In genomic region chr11:98738428-98738911, GRCm38 (mm10) we compare ENCODE assay signal across 12 mouse cellular contexts. TPM values are rescaled to one million over a fixed set of nuclear protein-coding genes. Genes with fewer than 3 reads are reported as not detected.
DNase-seq lines count a peak whose midpoint lies in the region; ATAC-seq and TF ChIP-seq lines count a peak whose summit lies in the region.
"Had no signal": no experiment of that assay in that cellular context is flagged by ENCODE, and none has a peak within 500 bp of the region (broad histone marks: within the 10 kb centered on the region; RNA-seq: fewer than 3 reads in every experiment).

No protein-coding gene starts in this region.

- no peaks in the 10 kb centered on the region for H3K9me3 ChIP-seq in heart, embryonic 10.5 days
- H3K9me3 ChIP-seq in heart, embryonic 11.5 days (replicated peaks; ENCODE audit: control insufficient read depth, low read length): no peaks in the 10 kb centered on the region
- H3K9me3 ChIP-seq in forebrain, embryonic 13.5 days (replicated peaks): peaks cover 5% of the 10 kb centered on the region; the same call in 1 of the 2 replicates
- no peaks in the 10 kb centered on the region for H3K9me3 ChIP-seq in neural tube, embryonic 15.5 days (replicated peaks)

- DNase-seq in heart, embryonic 10.5 days (ENCODE audit: low spot score): no peak
- peak; percentile 61 to 79 for DNase-seq in left cerebral cortex, postnatal 10 days (ENCODE audit: extremely low spot score in 1 of 2, low spot score in 2 of 2)
- DNase-seq in thymus, adult 2 months: no peak
- no peak for DNase-seq in adipocyte (ENCODE audit: low spot score)
- DNase-seq: thymus, postnatal 14 days had no signal

- H3K27me3 ChIP-seq in heart, embryonic 10.5 days (ENCODE audit: insufficient read depth, poor library complexity, severe bottlenecking): no peaks in the 10 kb centered on the region
- H3K27me3 ChIP-seq in heart, embryonic 11.5 days (ENCODE audit: control insufficient read depth, insufficient read depth, low read length): no peaks in the 10 kb centered on the region
- H3K27me3 ChIP-seq in forebrain, embryonic 13.5 days: no peaks in the 10 kb centered on the region
- H3K27me3 ChIP-seq in neural tube, embryonic 15.5 days (replicated peaks): no peaks in the 10 kb centered on the region
- H3K27me3 ChIP-seq in thymus, adult 2 months (ENCODE audit: control insufficient read depth, insufficient read depth, low read length): no peaks in the 10 kb centered on the region

- H3K27ac ChIP-seq in heart, embryonic 10.5 days: peak overlapping the region; percentile 67
- H3K27ac ChIP-seq in heart, embryonic 11.5 days (ENCODE audit: low read depth, low read length): no peak overlapping the region
- peak overlapping the region; percentile 82 for H3K27ac ChIP-seq in forebrain, embryonic 13.5 days
- H3K27ac ChIP-seq in neural tube, embryonic 15.5 days (replicated peaks): peak overlapping the region; percentile 99
- no peak overlapping the region for H3K27ac ChIP-seq in thymus, adult 2 months (ENCODE audit: control insufficient read depth, insufficient read depth, low read length)

- TF ChIP-seq CTCF in thymus, adult 2 months (IDR thresholded peaks at IDR 0.05; ENCODE audit: borderline replicate concordance, control insufficient read depth, extremely low read depth, insufficient read depth, low read length, poor library complexity): no peak

- no peak overlapping the region for H3K4me2 ChIP-seq in heart, embryonic 11.5 days
- H3K4me2 ChIP-seq in forebrain, embryonic 13.5 days: peak overlapping the region; percentile 17
- H3K4me2 ChIP-seq in neural tube, embryonic 15.5 days: 0 out of 2 replicates have a peak overlapping the region, but pooled peaks have one; percentile 11

- no peaks in the 10 kb centered on the region for H3K36me3 ChIP-seq in heart, embryonic 10.5 days
- no peaks in the 10 kb centered on the region for H3K36me3 ChIP-seq in heart, embryonic 11.5 days (ENCODE audit: control insufficient read depth, insufficient read depth, low read length)
- H3K36me3 ChIP-seq in forebrain, embryonic 13.5 days (ENCODE audit: poor library complexity, severe bottlenecking): no peaks in the 10 kb centered on the region
- H3K36me3 ChIP-seq in neural tube, embryonic 15.5 days: no peaks in the 10 kb centered on the region
- H3K36me3 ChIP-seq in thymus, adult 2 months (ENCODE audit: control insufficient read depth, insufficient read depth, low read length): no peaks in the 10 kb centered on the region

- intact Hi-C loops in left cerebral cortex, postnatal 10 days (cut with DNase I): no loop called here

- H3K9ac ChIP-seq in heart, embryonic 11.5 days (ENCODE audit: low read depth, low read length): no peak overlapping the region
- peak overlapping the region; percentile 17; the same call in 1 of the 2 replicates for H3K9ac ChIP-seq in forebrain, embryonic 13.5 days
- H3K9ac ChIP-seq in neural tube, embryonic 15.5 days (replicated peaks): no peak overlapping the region

- ATAC-seq in heart, embryonic 11.5 days (replicated peaks; ENCODE audit: insufficient number of reproducible peaks, low FRiP score, low TSS enrichment): no peak
- ATAC-seq in forebrain, embryonic 13.5 days: peak; percentile 31; the same call in 1 of the 2 replicates
- ATAC-seq in neural tube, embryonic 15.5 days (ENCODE audit: low FRiP score): no peak
- no peak for ATAC-seq in monocyte, adult 5-6 weeks (replicated peaks; ENCODE audit: insufficient number of reproducible peaks, low FRiP score, low TSS enrichment, poor library complexity, severe bottlenecking)

- TF ChIP-seq POLR2A in thymus, adult 2 months (IDR thresholded peaks at IDR 0.05; ENCODE audit: control insufficient read depth, extremely low read depth, insufficient read depth, low read length, poor library complexity): no peak

- 42% methylated on average over 4 of the region's 4 CpGs for WGBS in heart, embryonic 10.5 days
- 38% methylated on average over 4 of the region's 4 CpGs for WGBS in heart, embryonic 11.5 days (ENCODE audit: insufficient replicate concordance)
- WGBS in forebrain, embryonic 13.5 days: 26% methylated on average over 4 of the region's 4 CpGs
- 23% methylated on average over 4 of the region's 4 CpGs for whole genome bisulfite sequencing in neural tube, embryonic 15.5 days
- 89% methylated on average over 4 of the region's 4 CpGs for WGBS in thymus, adult 2 months

- peaks cover 53% of the 10 kb centered on the region for H3K4me1 ChIP-seq in heart, embryonic 10.5 days
- H3K4me1 ChIP-seq in heart, embryonic 11.5 days (ENCODE audit: control insufficient read depth, insufficient read depth, low read length): peaks cover 25% of the 10 kb centered on the region
- peaks cover 47% of the 10 kb centered on the region for H3K4me1 ChIP-seq in forebrain, embryonic 13.5 days
- H3K4me1 ChIP-seq in neural tube, embryonic 15.5 days: peaks cover 40% of the 10 kb centered on the region
- H3K4me1 ChIP-seq in thymus, adult 2 months (replicated peaks; ENCODE audit: control insufficient read depth, insufficient read depth, low read length): peaks cover 22% of the 10 kb centered on the region

- H3K4me3 ChIP-seq in heart, embryonic 10.5 days: no peak overlapping the region
- no peak overlapping the region for H3K4me3 ChIP-seq in heart, embryonic 11.5 days (ENCODE audit: low read depth, low read length)
- H3K4me3 ChIP-seq in forebrain, embryonic 13.5 days: no peak overlapping the region
- no peak overlapping the region for H3K4me3 ChIP-seq in neural tube, embryonic 15.5 days (replicated peaks)
- no peak overlapping the region for H3K4me3 ChIP-seq in thymus, adult 2 months (ENCODE audit: control insufficient read depth, insufficient read depth, low read length)
- H3K4me3 ChIP-seq: myocyte had no signal

RNA-seq across cellular contexts. Expression of gene Thra, which starts 2.0 kb away (rescaled TPM):
- 19.2 and 23.2 TPM in 2 replicates for polyA plus RNA-seq in heart, embryonic 10.5 days (2016; fragmentation: Nextera tagmentation; extraction: Ambion mirVana)
- polyA plus RNA-seq in heart, embryonic 11.5 days (2014; fragmentation: Nextera tagmentation; extraction: Ambion mirVana): 32.2 and 35.7 TPM in 2 replicates
- 93.5 and 95.2 TPM in 2 replicates for polyA plus RNA-seq in forebrain, embryonic 13.5 days (2015; fragmentation: Nextera tagmentation; extraction: Ambion mirVana)
- 1,000 to 10,000 TPM; 1,115 to 1,123 TPM for total RNA-seq in left cerebral cortex, postnatal 10 days (2021)
- 104 and 125 TPM in 2 replicates for polyA plus RNA-seq in neural tube, embryonic 15.5 days (2015; fragmentation: Nextera tagmentation; extraction: Ambion mirVana)
- 36.8 and 41.5 TPM in 2 replicates for polyA plus RNA-seq in thymus, adult 2 months (2012; rRNA removed)
- 3.4 to 5.4 TPM (median 4.3 TPM) in 3 replicates for total RNA-seq in monocyte, adult 5-6 weeks (2017)

RNA-seq across cellular contexts. Expression of gene Med24, which starts 9.2 kb away (rescaled TPM):
- polyA plus RNA-seq in heart, embryonic 10.5 days (2016; fragmentation: Nextera tagmentation; extraction: Ambion mirVana): 54.6 and 56.5 TPM in 2 replicates
- 31.6 and 42.1 TPM in 2 replicates for polyA plus RNA-seq in heart, embryonic 11.5 days (2014; fragmentation: Nextera tagmentation; extraction: Ambion mirVana)
- polyA plus RNA-seq in forebrain, embryonic 13.5 days (2015; fragmentation: Nextera tagmentation; extraction: Ambion mirVana): 79.0 and 86.0 TPM in 2 replicates
- 100 to 1,000 TPM in 1 of 2 experiments, 10 to 100 TPM in 1; 91.7 to 102 TPM for total RNA-seq in left cerebral cortex, postnatal 10 days (2021)
- polyA plus RNA-seq in neural tube, embryonic 15.5 days (2015; fragmentation: Nextera tagmentation; extraction: Ambion mirVana): 59.6 and 60.9 TPM in 2 replicates
- 179 and 196 TPM in 2 replicates for polyA plus RNA-seq in thymus, adult 2 months (2012; rRNA removed)
- total RNA-seq in monocyte, adult 5-6 weeks (2017): 10.9 to 25.7 TPM (median 22.4 TPM) in 3 replicates

RNA-seq across cellular contexts. Expression of gene Nr1d1, which starts 36.7 kb away (rescaled TPM):
- polyA plus RNA-seq in heart, embryonic 10.5 days (2016; fragmentation: Nextera tagmentation; extraction: Ambion mirVana): 3.6 and 5.9 TPM in 2 replicates
- polyA plus RNA-seq in heart, embryonic 11.5 days (2014; fragmentation: Nextera tagmentation; extraction: Ambion mirVana): 5.6 and 6.4 TPM in 2 replicates
- 2.1 and 2.3 TPM in 2 replicates for polyA plus RNA-seq in forebrain, embryonic 13.5 days (2015; fragmentation: Nextera tagmentation; extraction: Ambion mirVana)
- 10 to 100 TPM; 63.3 to 70.5 TPM for total RNA-seq in left cerebral cortex, postnatal 10 days (2021)
- 3.8 and 4.0 TPM in 2 replicates for polyA plus RNA-seq in neural tube, embryonic 15.5 days (2015; fragmentation: Nextera tagmentation; extraction: Ambion mirVana)
- polyA plus RNA-seq in thymus, adult 2 months (2012; rRNA removed): 34.4 and 37.7 TPM in 2 replicates
- 0.68 to 4.7 TPM (median 1.9 TPM) in 3 replicates for total RNA-seq in monocyte, adult 5-6 weeks (2017)

RNA-seq across cellular contexts. Expression of gene Csf3, which starts 37.4 kb away (rescaled TPM):
- not detected in 2 replicates for polyA plus RNA-seq in heart, embryonic 10.5 days (2016; fragmentation: Nextera tagmentation; extraction: Ambion mirVana)
- polyA plus RNA-seq in heart, embryonic 11.5 days (2014; fragmentation: Nextera tagmentation; extraction: Ambion mirVana): not detected in 2 replicates
- 0.12 TPM in 1 of 2 replicates, not detected in the other for polyA plus RNA-seq in forebrain, embryonic 13.5 days (2015; fragmentation: Nextera tagmentation; extraction: Ambion mirVana)
- not detected for total RNA-seq in left cerebral cortex, postnatal 10 days (2021)
- not detected in 2 replicates for polyA plus RNA-seq in neural tube, embryonic 15.5 days (2015; fragmentation: Nextera tagmentation; extraction: Ambion mirVana)
- polyA plus RNA-seq in thymus, adult 2 months (2012; rRNA removed): 0.14 and 0.22 TPM in 2 replicates
- total RNA-seq in monocyte, adult 5-6 weeks (2017): not detected in 3 replicates
- total RNA-seq: layer of hippocampus, postnatal 14 days had no signal
- polyA plus RNA-seq: heart, embryonic 16.5 days; myocyte had no signal

RNA-seq across cellular contexts. Expression of gene Psmd3, which starts 56.1 kb away (rescaled TPM):
- polyA plus RNA-seq in heart, embryonic 10.5 days (2016; fragmentation: Nextera tagmentation; extraction: Ambion mirVana): 232 and 255 TPM in 2 replicates
- 122 and 131 TPM in 2 replicates for polyA plus RNA-seq in heart, embryonic 11.5 days (2014; fragmentation: Nextera tagmentation; extraction: Ambion mirVana)
- polyA plus RNA-seq in forebrain, embryonic 13.5 days (2015; fragmentation: Nextera tagmentation; extraction: Ambion mirVana): 187 and 198 TPM in 2 replicates
- total RNA-seq in left cerebral cortex, postnatal 10 days (2021): 100 to 1,000 TPM; 136 to 138 TPM
- 185 and 191 TPM in 2 replicates for polyA plus RNA-seq in neural tube, embryonic 15.5 days (2015; fragmentation: Nextera tagmentation; extraction: Ambion mirVana)
- 293 and 303 TPM in 2 replicates for polyA plus RNA-seq in thymus, adult 2 months (2012; rRNA removed)
- 37.4 to 50.9 TPM (median 37.8 TPM) in 3 replicates for total RNA-seq in monocyte, adult 5-6 weeks (2017)

Comparison
In these comparisons a context has a peak if more than half of its experiments do, and no peak if none do; other contexts are left out.
1. H3K27ac ChIP-seq: peak in heart, embryonic 10.5 days (single experiment), forebrain, embryonic 13.5 days (single experiment) and neural tube, embryonic 15.5 days (single experiment); none in heart, embryonic 11.5 days (single experiment) and thymus, adult 2 months (single experiment).
2. DNase-seq: peak in left cerebral cortex, postnatal 10 days (2 of 2); none in heart, embryonic 10.5 days (single experiment), thymus, adult 2 months (single experiment) and adipocyte (single experiment).